Comparison of ENCODE assay signal across 18 mouse cellular contexts in the genomic region with DNA sequence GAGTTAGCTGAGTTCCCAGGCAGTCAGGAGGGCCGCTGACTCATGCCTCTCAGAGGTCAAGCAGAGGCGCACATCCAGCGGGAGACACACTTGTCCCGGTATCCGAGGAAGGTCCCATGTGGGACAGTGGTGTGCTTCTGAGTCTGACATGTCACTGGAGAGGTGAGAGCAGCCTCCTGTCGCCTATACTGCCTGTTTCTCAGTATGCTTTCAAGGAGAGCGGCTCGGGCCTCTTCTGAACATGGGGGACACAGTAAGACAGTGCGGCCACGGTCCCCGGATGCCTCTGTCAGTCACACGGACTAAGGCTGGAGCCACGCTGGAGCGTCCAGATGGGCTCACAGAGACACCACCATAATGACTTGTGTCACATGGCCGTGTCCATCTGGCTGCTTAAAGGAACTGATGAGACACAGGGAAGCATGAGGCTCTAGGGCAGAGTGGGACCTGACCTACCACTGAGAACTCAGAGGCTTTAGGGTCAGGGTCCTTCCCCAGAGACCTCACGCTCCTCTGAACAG. TPM values are rescaled to one million over a fixed set of nuclear protein-coding genes. Genes with fewer than 3 reads are reported as not detected.
DNase-seq lines count a peak whose midpoint lies in the region; ATAC-seq lines count a peak whose summit lies in the region.
"Had no signal": no experiment of that assay in that cellular context is flagged by ENCODE, and none has a peak within 500 bp of the region (broad histone marks: within the 10 kb centered on the region; RNA-seq: fewer than 3 reads in every experiment).

No protein-coding gene starts in this region.

- no peaks in the 10 kb centered on the region for H3K27me3 ChIP-seq in hindbrain, embryonic 11.5 days (ENCODE audit: control insufficient read depth, insufficient read depth, low read length)
- 0 out of 2 replicates have a peak, but pooled peaks cover 3% of the 10 kb centered on the region for H3K27me3 ChIP-seq in hindbrain, embryonic 13.5 days
- 0 out of 2 replicates have a peak, but pooled peaks cover 6% of the 10 kb centered on the region for H3K27me3 ChIP-seq in hindbrain, embryonic 12.5 days
- H3K27me3 ChIP-seq: liver, embryonic 13.5 days; lung, embryonic 15.5 days had no signal

- ATAC-seq in hindbrain, embryonic 11.5 days (ENCODE audit: low FRiP score) = peak; percentile 49; the same call in 1 of the 2 replicates
- no peak for ATAC-seq in hindbrain, embryonic 13.5 days (ENCODE audit: low FRiP score)
- 0 out of 2 replicates have a peak, but pooled peaks have one; percentile 26 for ATAC-seq in hindbrain, embryonic 12.5 days (ENCODE audit: low FRiP score)
- ATAC-seq: intestine, embryonic 16.5 days; midbrain, embryonic 16.5 days had no signal

- no peak overlapping the region for H3K4me2 ChIP-seq in hindbrain, embryonic 11.5 days (replicated peaks; ENCODE audit: low read depth, low read length)
- H3K4me2 ChIP-seq in hindbrain, embryonic 13.5 days = no peak overlapping the region
- H3K4me2 ChIP-seq in hindbrain, embryonic 12.5 days (replicated peaks) = no peak overlapping the region
- H3K4me2 ChIP-seq: heart, embryonic 12.5 days; limb, embryonic 12.5 days; liver, embryonic 13.5 days; lung, embryonic 15.5 days had no signal

- no peak overlapping the region for H3K4me3 ChIP-seq in hindbrain, embryonic 11.5 days (ENCODE audit: low read depth, low read length)
- H3K4me3 ChIP-seq in hindbrain, embryonic 13.5 days = no peak overlapping the region
- no peak overlapping the region for H3K4me3 ChIP-seq in hindbrain, embryonic 12.5 days
- H3K4me3 ChIP-seq: heart, embryonic 12.5 days; limb, embryonic 12.5 days; liver, embryonic 13.5 days; lung, embryonic 15.5 days had no signal

- no peaks in the 10 kb centered on the region for H3K9me3 ChIP-seq in hindbrain, embryonic 11.5 days (ENCODE audit: control insufficient read depth, low read length)
- no peaks in the 10 kb centered on the region for H3K9me3 ChIP-seq in hindbrain, embryonic 13.5 days
- H3K9me3 ChIP-seq in hindbrain, embryonic 12.5 days (replicated peaks) = no peaks in the 10 kb centered on the region
- H3K9me3 ChIP-seq: heart, embryonic 12.5 days; limb, embryonic 12.5 days; liver, embryonic 13.5 days; lung, embryonic 15.5 days had no signal

- H3K36me3 ChIP-seq in hindbrain, embryonic 11.5 days (ENCODE audit: control insufficient read depth, insufficient read depth, low read length) = no peaks in the 10 kb centered on the region
- H3K36me3 ChIP-seq in hindbrain, embryonic 13.5 days = no peaks in the 10 kb centered on the region
- H3K36me3 ChIP-seq in hindbrain, embryonic 12.5 days = no peaks in the 10 kb centered on the region
- H3K36me3 ChIP-seq: heart, embryonic 12.5 days; limb, embryonic 12.5 days; liver, embryonic 13.5 days; lung, embryonic 15.5 days had no signal

- H3K9ac ChIP-seq in hindbrain, embryonic 11.5 days (ENCODE audit: low read depth, low read length) = no peak overlapping the region
- no peak overlapping the region for H3K9ac ChIP-seq in hindbrain, embryonic 13.5 days
- no peak overlapping the region for H3K9ac ChIP-seq in hindbrain, embryonic 12.5 days
- H3K9ac ChIP-seq: heart, embryonic 12.5 days; limb, embryonic 12.5 days; liver, embryonic 13.5 days; lung, embryonic 15.5 days had no signal

- H3K4me1 ChIP-seq in hindbrain, embryonic 11.5 days (replicated peaks; ENCODE audit: control insufficient read depth, insufficient read depth, low read length) = peaks cover 5% of the 10 kb centered on the region; the same call in 1 of the 2 replicates
- peaks cover 52% of the 10 kb centered on the region for H3K4me1 ChIP-seq in hindbrain, embryonic 13.5 days (replicated peaks)
- peaks cover 35% of the 10 kb centered on the region for H3K4me1 ChIP-seq in hindbrain, embryonic 12.5 days
- H3K4me1 ChIP-seq: heart, embryonic 12.5 days; limb, embryonic 12.5 days; liver, embryonic 13.5 days; lung, embryonic 15.5 days had no signal

- WGBS in hindbrain, embryonic 11.5 days = 65% methylated on average over 16 of the region's 16 CpGs
- WGBS in hindbrain, embryonic 13.5 days = 58% methylated on average over 16 of the region's 16 CpGs
- WGBS in hindbrain, embryonic 12.5 days = 66% methylated on average over 16 of the region's 16 CpGs

- peak; percentile 73 for DNase-seq in cerebellum, adult 11-12 months
- no peak for DNase-seq in cerebellum, adult 11 months
- DNase-seq in hindbrain, embryonic 11.5 days (ENCODE audit: low spot score) = peak; percentile 18
- DNase-seq in brain, adult 2 months (ENCODE audit: low read depth, low spot score) = peak; percentile 86
- no peak for DNase-seq in ovary, postnatal 36 days (ENCODE audit: low spot score)
- DNase-seq in right cerebral cortex, adult 18-20 months = no peak
- DNase-seq: liver, embryonic 13.5 days; thymus, adult 18-20 months had no signal

- no peak overlapping the region for H3K27ac ChIP-seq in hindbrain, embryonic 11.5 days (ENCODE audit: low read depth, low read length)
- no peak overlapping the region for H3K27ac ChIP-seq in hindbrain, embryonic 13.5 days
- H3K27ac ChIP-seq in hindbrain, embryonic 12.5 days = no peak overlapping the region
- H3K27ac ChIP-seq: limb, embryonic 12.5 days; liver, embryonic 13.5 days; lung, embryonic 15.5 days; macrophage had no signal

RNA-seq across cellular contexts. Expression of gene Kcnc1, which starts 21.9 kb away (rescaled TPM):
- 1.7 and 3.1 TPM in 2 replicates for polyA plus RNA-seq in hindbrain, embryonic 11.5 days (2014; fragmentation: Nextera tagmentation; extraction: Ambion mirVana)
- 9.6 and 9.7 TPM in 2 replicates for polyA plus RNA-seq in hindbrain, embryonic 13.5 days (2015; fragmentation: Nextera tagmentation; extraction: Ambion mirVana)
- polyA plus RNA-seq in hindbrain, embryonic 12.5 days (2016; fragmentation: Nextera tagmentation; extraction: Ambion mirVana) = 8.2 and 9.8 TPM in 2 replicates
- polyA plus RNA-seq: kidney, embryonic 16.5 days; macrophage had no signal

RNA-seq across cellular contexts. Expression of gene Myod1, which starts 41.9 kb away (rescaled TPM):
- 1.2 and 3.2 TPM in 2 replicates for polyA plus RNA-seq in hindbrain, embryonic 11.5 days (2014; fragmentation: Nextera tagmentation; extraction: Ambion mirVana)
- 0.94 and 1.4 TPM in 2 replicates for polyA plus RNA-seq in hindbrain, embryonic 13.5 days (2015; fragmentation: Nextera tagmentation; extraction: Ambion mirVana)
- 2.6 and 12.1 TPM in 2 replicates for polyA plus RNA-seq in hindbrain, embryonic 12.5 days (2016; fragmentation: Nextera tagmentation; extraction: Ambion mirVana)
- polyA plus RNA-seq: forebrain, embryonic 11.5 days; macrophage had no signal

Comparison
In these comparisons a context has a peak if more than half of its experiments do, and no peak if none do; other contexts are left out.
1. DNase-seq: peak in cerebellum, adult 11-12 months (single experiment), hindbrain, embryonic 11.5 days (single experiment) and brain, adult 2 months (single experiment); none in cerebellum, adult 11 months (single experiment), ovary, postnatal 36 days (single experiment) and right cerebral cortex, adult 18-20 months (single experiment).